Mouse (Mus musculus) CH12.LX (cell line): Measurements from ENCODE around the gene Cnrip1.

ENCODE experiments used
- CTCF ChIP-seq, 2 experiments: IDR thresholded peaks in 1 of 2; conservative IDR thresholded peaks in 1 of 2; 2 replicates each; pipeline ENCODE4 v1.5.1; 2011 to 2012; ENCODE audit warnings: low read depth in 2 of 2, low read length in 2 of 2, improper control_type of control experiment in 1 of 2, inconsistent platforms in 1 of 2, mild to moderate bottlenecking in 1 of 2, moderate library complexity in 1 of 2
- JUND ChIP-seq: conservative IDR thresholded peaks from 2 replicates; pipeline ENCODE4 v1.6.1; 2011; ENCODE audit warnings: low read depth, low read length, improper control_type of control experiment
- MXI1 ChIP-seq: IDR thresholded peaks from 2 replicates; pipeline ENCODE4 v1.6.1; 2011; ENCODE audit warnings: mild to moderate bottlenecking, low read depth, low read length, improper control_type of control experiment
- POLR2A ChIP-seq: IDR thresholded peaks from 2 replicates; pipeline ENCODE4 v1.6.1; 2011; ENCODE audit warnings: low read depth, mild to moderate bottlenecking, improper control_type of control experiment, low read length
- SIN3A ChIP-seq: IDR thresholded peaks from 2 replicates; pipeline ENCODE4 v1.6.1; 2012; ENCODE audit warnings: low read length, improper control_type of control experiment, inconsistent platforms
- TBP ChIP-seq: conservative IDR thresholded peaks from 2 replicates; pipeline ENCODE4 v1.6.1; 2011; ENCODE audit warnings: low read depth, low read length, improper control_type of control experiment
- TCF12 ChIP-seq: IDR thresholded peaks from 2 replicates; pipeline ENCODE4 v1.6.1; 2014; ENCODE audit warnings: low read depth, mild to moderate bottlenecking, inconsistent platforms, low read length, improper control_type of control experiment
- USF2 ChIP-seq: conservative IDR thresholded peaks from 2 replicates; pipeline ENCODE4 v1.6.1; 2011; ENCODE audit warnings: low read depth, low read length, improper control_type of control experiment

DNA sequence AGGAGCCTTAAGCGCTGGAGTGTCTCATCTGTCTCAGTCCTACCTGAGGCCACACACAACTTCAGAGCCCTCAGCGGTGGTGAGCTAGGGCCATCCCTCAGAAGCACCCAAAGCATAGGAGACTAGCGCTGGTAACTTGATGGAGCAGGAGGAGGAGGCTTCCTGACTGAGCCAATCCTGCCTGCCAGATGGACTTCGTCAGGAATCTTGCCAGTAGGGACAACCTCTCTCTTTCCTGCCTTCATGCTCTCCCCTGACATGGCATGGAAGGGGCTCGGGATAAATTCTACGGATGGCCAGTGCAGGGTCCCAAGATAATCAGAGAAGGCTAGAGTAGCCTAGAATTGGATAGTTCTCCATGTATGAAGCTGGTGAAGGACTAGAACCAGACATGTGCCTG, 28.2 kb upstream of the Cnrip1 start:
- no peak for TF ChIP-seq CTCF (conservative IDR thresholded peaks at IDR 0.05 in 1 of 2, IDR thresholded peaks at IDR 0.05 in 1 of 2; ENCODE audit: low read depth in 2 of 2, low read length in 2 of 2)
- TF ChIP-seq TBP: no peak
- no peak for TF ChIP-seq TCF12
- no peak for TF ChIP-seq JUND
- no peak for TF ChIP-seq SIN3A
- no peak for TF ChIP-seq POLR2A
- TF ChIP-seq MXI1: no peak
- no peak for TF ChIP-seq USF2
